Mouse (Mus musculus) liver, adult 2 months (tissue): Measurements from ENCODE around the gene Ufd1. TPM values are rescaled to one million over a fixed set of nuclear protein-coding genes. Genes with fewer than 3 reads are reported as not detected.

Source experiments
- DNase-seq: peaks from one replicate; pipeline ENCODE4 v3.0.0-alpha.2; 2011; ENCODE audit warnings: low read depth, low spot score; ENCODE audit errors: extremely low read depth
- H3K27ac ChIP-seq: fragments of 200-500 bp; replicated peaks from 2 replicates; pipeline ENCODE4 v1.5.1; 2012; ENCODE audit warnings: low read depth, mild to moderate bottlenecking, control low read depth, inconsistent platforms, low read length; ENCODE audit not compliant: insufficient read depth
- H3K27me3 ChIP-seq: fragments of 200-500 bp; 2 replicates; pipeline ENCODE4 v1.6.1; 2012; ENCODE audit warnings: mild to moderate bottlenecking, moderate library complexity, low read length, inconsistent platforms; ENCODE audit not compliant: control insufficient read depth, insufficient read depth
- H3K36me3 ChIP-seq: fragments of 200-500 bp; 2 replicates; pipeline ENCODE4 v1.6.1; 2012; ENCODE audit warnings: low read length, inconsistent platforms; ENCODE audit not compliant: control insufficient read depth, insufficient read depth
- H3K4me1 ChIP-seq: fragments of 200-500 bp; 2 replicates; pipeline ENCODE4 v1.6.1; 2011; ENCODE audit warnings: low read length; ENCODE audit not compliant: control insufficient read depth, insufficient read depth
- H3K4me3 ChIP-seq: fragments of 200-500 bp; 2 replicates; pipeline ENCODE4 v1.5.1; 2011; ENCODE audit warnings: low read depth, mild to moderate bottlenecking, control low read depth, low read length, moderate library complexity; ENCODE audit not compliant: insufficient read depth
- H3K79me2 ChIP-seq: fragments of 200-500 bp; 2 replicates; pipeline ENCODE4 v1.6.1; 2012; ENCODE audit warnings: inconsistent platforms, mild to moderate bottlenecking, low read length, moderate library complexity; ENCODE audit not compliant: control insufficient read depth, insufficient read depth
- H3K9ac ChIP-seq: fragments of 200-500 bp; 2 replicates; pipeline ENCODE4 v1.6.1; 2012; ENCODE audit warnings: low read depth, mild to moderate bottlenecking, control low read depth, inconsistent platforms, low read length
- CTCF ChIP-seq: fragments of 200-500 bp; IDR thresholded peaks from 2 replicates; pipeline ENCODE4 v1.5.1; 2011; ENCODE audit warnings: low read depth, low read length, control low read depth
- POLR2A ChIP-seq: fragments of 200-500 bp; IDR thresholded peaks from 2 replicates; pipeline ENCODE4 v1.6.1; 2011; ENCODE audit warnings: low read length, control low read depth; ENCODE audit not compliant: insufficient read depth; ENCODE audit errors: extremely low read depth
- WGBS: fragments of 180-500 bp; shearing (Covaris S2); methylation state at CpG from one replicate; pipeline ENCODE4 v1.1.7; 2018; 5-methylcytosine and 5-hydroxymethylcytosine counted together
- polyA plus RNA-seq: library from polyadenylated mRNA; depleted of rRNA; stranded (reverse); fragments of >200 nt; gene quantifications from 2 replicates; pipeline ENCODE4 v1.2.3, GENCODE M21; 2012
- total RNA-seq: library from RNA; depleted of rRNA; stranded (reverse); fragments of >200 nt; gene quantifications from 2 replicates; pipeline ENCODE4 v1.2.3, GENCODE M21; 2014

The Ufd1 gene
- total and polyA plus RNA-seq, 2 experiments = 20.5 to 35.3 TPM

- no peak overlapping the region for H3K9ac ChIP-seq
- H3K4me3 ChIP-seq = no peak overlapping the region
- H3K79me2 ChIP-seq = no peaks in the 10 kb centered on the region
- WGBS = 96% methylated on average over 7 of the region's 7 CpGs
- no peak for DNase-seq
- H3K27me3 ChIP-seq = no peaks in the 10 kb centered on the region
- no peaks in the 10 kb centered on the region for H3K36me3 ChIP-seq
- no peaks in the 10 kb centered on the region for H3K4me1 ChIP-seq
- TF ChIP-seq CTCF (no peak), POLR2A (no peak)
- H3K27ac ChIP-seq = no peak overlapping the region
Observed at GRCm38 (mm10) chr16:18785025-18785424, 26.6 kb upstream of the Ufd1 start.

GRCm38 (mm10) chr16:18785485-18785884, 26.1 kb upstream of the Ufd1 start:
- 87% methylated on average over 1 of the region's 1 CpGs for WGBS
- Histone ChIP-seq H3K4me3 (no peak overlapping the region), H3K9ac (no peak overlapping the region), H3K27ac (no peak overlapping the region), H3K36me3 (no peaks in the 10 kb centered on the region), H3K4me1 (no peaks in the 10 kb centered on the region), H3K27me3 (no peaks in the 10 kb centered on the region), H3K79me2 (no peaks in the 10 kb centered on the region)
- DNase-seq = no peak
- TF ChIP-seq CTCF (no peak), POLR2A (no peak)

- Histone ChIP-seq H3K9ac (no peak overlapping the region), H3K4me3 (no peak overlapping the region), H3K36me3 (no peaks in the 10 kb centered on the region), H3K4me1 (no peaks in the 10 kb centered on the region), H3K27me3 (no peaks in the 10 kb centered on the region), H3K79me2 (no peaks in the 10 kb centered on the region), H3K27ac (no peak overlapping the region)
- 96% methylated on average over 10 of the region's 10 CpGs for WGBS
- DNase-seq = no peak
- TF ChIP-seq POLR2A (no peak), CTCF (no peak)
Observed at GRCm38 (mm10) chr16:18786652-18787051, 24.9 kb upstream of the Ufd1 start.

- Histone ChIP-seq H3K36me3 (no peaks in the 10 kb centered on the region), H3K4me1 (no peaks in the 10 kb centered on the region), H3K27me3 (no peaks in the 10 kb centered on the region), H3K27ac (no peak overlapping the region), H3K9ac (no peak overlapping the region), H3K79me2 (no peaks in the 10 kb centered on the region), H3K4me3 (no peak overlapping the region)
- no peak for DNase-seq
- 94% methylated on average over 10 of the region's 10 CpGs for WGBS
- no peak for TF ChIP-seq CTCF
Observed at GRCm38 (mm10) chr16:18788627-18789406, 22.8 kb upstream of the Ufd1 start.

GRCm38 (mm10) chr16:18795223-18795899, 16.2 kb upstream of the Ufd1 start:
- DNase-seq = no peak
- Histone ChIP-seq H3K27me3 (no peaks in the 10 kb centered on the region), H3K9ac (no peak overlapping the region), H3K27ac (no peak overlapping the region), H3K79me2 (no peaks in the 10 kb centered on the region), H3K36me3 (no peaks in the 10 kb centered on the region), H3K4me1 (no peaks in the 10 kb centered on the region), H3K4me3 (no peak overlapping the region)
- WGBS = 95% methylated on average over 11 of the region's 11 CpGs
- no peak for TF ChIP-seq POLR2A
- no peak for TF ChIP-seq CTCF

GRCm38 (mm10) chr16:18796645-18797044, 14.9 kb upstream of the Ufd1 start:
- Histone ChIP-seq H3K27me3 (no peaks in the 10 kb centered on the region), H3K9ac (no peak overlapping the region), H3K4me1 (no peaks in the 10 kb centered on the region), H3K36me3 (no peaks in the 10 kb centered on the region), H3K27ac (no peak overlapping the region), H3K4me3 (no peak overlapping the region), H3K79me2 (no peaks in the 10 kb centered on the region)
- 92% methylated on average over 7 of the region's 7 CpGs for WGBS
- no peak for TF ChIP-seq CTCF
- no peak for DNase-seq
